Mouse (Mus musculus): ENCODE measurements at regions not wholly inside any gene's neighbourhood (a gene's known extent, or its start where the extent isn't known, plus 50 kb on each side); places are given as distances from the start of the nearest gene placed in this dataset.

GRCm38 (mm10) chr9:94370976-94371375 lies 166.9 kb downstream of the 1190002N15Rik start:
- Histone ChIP-seq H3K27me3 (ENCODE audit: control insufficient read depth, insufficient read depth, low read length) (no peaks in the 10 kb centered on the region), H3K27ac (ENCODE audit: control insufficient read depth, insufficient read depth, low read length) (no peak overlapping the region), H3K4me3 (ENCODE audit: control insufficient read depth, insufficient read depth, low read length) (no peak overlapping the region), H3K36me3 (ENCODE audit: control insufficient read depth, insufficient read depth, low read length) (no peaks in the 10 kb centered on the region), H3K4me1 (replicated peaks; ENCODE audit: control insufficient read depth, insufficient read depth, low read length) (no peaks in the 10 kb centered on the region)
- 93% methylated on average over 2 of the region's 2 CpGs for WGBS
- no peak for TF ChIP-seq CTCF (IDR thresholded peaks at IDR 0.05; ENCODE audit: borderline replicate concordance, control insufficient read depth, extremely low read depth, insufficient read depth, low read length, poor library complexity)
- TF ChIP-seq POLR2A (IDR thresholded peaks at IDR 0.05; ENCODE audit: control insufficient read depth, extremely low read depth, insufficient read depth, low read length, poor library complexity): no peak
- no peak for DNase-seq

GRCm38 (mm10) chr9:94368231-94368936 lies 169.5 kb downstream of the 1190002N15Rik start:
- no peaks in the 10 kb centered on the region for H3K36me3 ChIP-seq (ENCODE audit: control insufficient read depth, insufficient read depth, low read length)
- TF ChIP-seq POLR2A (IDR thresholded peaks at IDR 0.05; ENCODE audit: control insufficient read depth, extremely low read depth, insufficient read depth, low read length, poor library complexity): no peak
- no peak for TF ChIP-seq CTCF (IDR thresholded peaks at IDR 0.05; ENCODE audit: borderline replicate concordance, control insufficient read depth, extremely low read depth, insufficient read depth, low read length, poor library complexity)
- WGBS: 86% methylated on average over 7 of the region's 7 CpGs

GRCm38 (mm10) chr9:94361877-94362697 lies 175.8 kb downstream of the 1190002N15Rik start:
- H3K27me3 ChIP-seq (ENCODE audit: control insufficient read depth, insufficient read depth, low read length): no peaks in the 10 kb centered on the region
- TF ChIP-seq CTCF (IDR thresholded peaks at IDR 0.05; ENCODE audit: borderline replicate concordance, control insufficient read depth, extremely low read depth, insufficient read depth, low read length, poor library complexity) (no peak), POLR2A (IDR thresholded peaks at IDR 0.05; ENCODE audit: control insufficient read depth, extremely low read depth, insufficient read depth, low read length, poor library complexity) (no peak)
- no peak for DNase-seq
- WGBS: 81% methylated on average over 7 of the region's 7 CpGs
- H3K36me3 ChIP-seq (ENCODE audit: control insufficient read depth, insufficient read depth, low read length): no peaks in the 10 kb centered on the region
- no peaks in the 10 kb centered on the region for H3K4me1 ChIP-seq (replicated peaks; ENCODE audit: control insufficient read depth, insufficient read depth, low read length)
- no peak overlapping the region for H3K27ac ChIP-seq (ENCODE audit: control insufficient read depth, insufficient read depth, low read length)
- no peak overlapping the region for H3K4me3 ChIP-seq (ENCODE audit: control insufficient read depth, insufficient read depth, low read length)

More at GRCm38 (mm10) chr9:94368231-94368936, 169.5 kb downstream of the 1190002N15Rik start:
- H3K4me3 ChIP-seq (ENCODE audit: control insufficient read depth, insufficient read depth, low read length): no peak overlapping the region
- no peak for DNase-seq
- H3K27ac ChIP-seq (ENCODE audit: control insufficient read depth, insufficient read depth, low read length): no peak overlapping the region
- no peaks in the 10 kb centered on the region for H3K27me3 ChIP-seq (ENCODE audit: control insufficient read depth, insufficient read depth, low read length)
- no peaks in the 10 kb centered on the region for H3K4me1 ChIP-seq (replicated peaks; ENCODE audit: control insufficient read depth, insufficient read depth, low read length)

GRCm38 (mm10) chr9:94361011-94361410 lies 176.9 kb downstream of the 1190002N15Rik start:
- H3K27me3 ChIP-seq (ENCODE audit: control insufficient read depth, insufficient read depth, low read length): no peaks in the 10 kb centered on the region
- H3K36me3 ChIP-seq (ENCODE audit: control insufficient read depth, insufficient read depth, low read length): no peaks in the 10 kb centered on the region
- no peak for TF ChIP-seq CTCF (IDR thresholded peaks at IDR 0.05; ENCODE audit: borderline replicate concordance, control insufficient read depth, extremely low read depth, insufficient read depth, low read length, poor library complexity)
- TF ChIP-seq POLR2A (IDR thresholded peaks at IDR 0.05; ENCODE audit: control insufficient read depth, extremely low read depth, insufficient read depth, low read length, poor library complexity): no peak
- 91% methylated on average over 2 of the region's 2 CpGs for WGBS
- no peaks in the 10 kb centered on the region for H3K4me1 ChIP-seq (replicated peaks; ENCODE audit: control insufficient read depth, insufficient read depth, low read length)
- no peak overlapping the region for H3K4me3 ChIP-seq (ENCODE audit: control insufficient read depth, insufficient read depth, low read length)
- peak overlapping the region; percentile 23; the same call in 1 of the 2 replicates for H3K27ac ChIP-seq (ENCODE audit: control insufficient read depth, insufficient read depth, low read length)
- DNase-seq: no peak

GRCm38 (mm10) chr9:94358150-94358549 lies 179.7 kb downstream of the 1190002N15Rik start:
- DNase-seq: no peak
- WGBS: 97% methylated on average over 2 of the region's 2 CpGs
- Histone ChIP-seq H3K4me3 (ENCODE audit: control insufficient read depth, insufficient read depth, low read length) (no peak overlapping the region), H3K4me1 (replicated peaks; ENCODE audit: control insufficient read depth, insufficient read depth, low read length) (no peaks in the 10 kb centered on the region), H3K27me3 (ENCODE audit: control insufficient read depth, insufficient read depth, low read length) (no peaks in the 10 kb centered on the region), H3K27ac (ENCODE audit: control insufficient read depth, insufficient read depth, low read length) (no peak overlapping the region), H3K36me3 (ENCODE audit: control insufficient read depth, insufficient read depth, low read length) (no peaks in the 10 kb centered on the region)
- TF ChIP-seq POLR2A (IDR thresholded peaks at IDR 0.05; ENCODE audit: control insufficient read depth, extremely low read depth, insufficient read depth, low read length, poor library complexity) (no peak), CTCF (IDR thresholded peaks at IDR 0.05; ENCODE audit: borderline replicate concordance, control insufficient read depth, extremely low read depth, insufficient read depth, low read length, poor library complexity) (no peak)

- Histone ChIP-seq H3K4me3 (ENCODE audit: control insufficient read depth, insufficient read depth, low read length) (no peak overlapping the region), H3K27me3 (ENCODE audit: control insufficient read depth, insufficient read depth, low read length) (no peaks in the 10 kb centered on the region), H3K27ac (ENCODE audit: control insufficient read depth, insufficient read depth, low read length) (no peak overlapping the region), H3K36me3 (ENCODE audit: control insufficient read depth, insufficient read depth, low read length) (no peaks in the 10 kb centered on the region), H3K4me1 (replicated peaks; ENCODE audit: control insufficient read depth, insufficient read depth, low read length) (no peaks in the 10 kb centered on the region)
- no peak for DNase-seq
- 93% methylated on average over 4 of the region's 4 CpGs for WGBS
- TF ChIP-seq POLR2A (IDR thresholded peaks at IDR 0.05; ENCODE audit: control insufficient read depth, extremely low read depth, insufficient read depth, low read length, poor library complexity): no peak
- TF ChIP-seq CTCF (IDR thresholded peaks at IDR 0.05; ENCODE audit: borderline replicate concordance, control insufficient read depth, extremely low read depth, insufficient read depth, low read length, poor library complexity): no peak
Measured at GRCm38 (mm10) chr9:94342011-94342410, 195.9 kb downstream of the 1190002N15Rik start.

Data from thymus, adult 2 months (tissue).